Mouse (Mus musculus): ENCODE measurements around the gene Sstr5. TPM values are rescaled to one million over a fixed set of nuclear protein-coding genes. Genes with fewer than 3 reads are reported as not detected.
A peak's percentile ranks its signal among the peaks of the same experiment; 100 is the strongest.

Sstr5 gene
- polyA plus RNA-seq, 1 experiment = not detected

DNA sequence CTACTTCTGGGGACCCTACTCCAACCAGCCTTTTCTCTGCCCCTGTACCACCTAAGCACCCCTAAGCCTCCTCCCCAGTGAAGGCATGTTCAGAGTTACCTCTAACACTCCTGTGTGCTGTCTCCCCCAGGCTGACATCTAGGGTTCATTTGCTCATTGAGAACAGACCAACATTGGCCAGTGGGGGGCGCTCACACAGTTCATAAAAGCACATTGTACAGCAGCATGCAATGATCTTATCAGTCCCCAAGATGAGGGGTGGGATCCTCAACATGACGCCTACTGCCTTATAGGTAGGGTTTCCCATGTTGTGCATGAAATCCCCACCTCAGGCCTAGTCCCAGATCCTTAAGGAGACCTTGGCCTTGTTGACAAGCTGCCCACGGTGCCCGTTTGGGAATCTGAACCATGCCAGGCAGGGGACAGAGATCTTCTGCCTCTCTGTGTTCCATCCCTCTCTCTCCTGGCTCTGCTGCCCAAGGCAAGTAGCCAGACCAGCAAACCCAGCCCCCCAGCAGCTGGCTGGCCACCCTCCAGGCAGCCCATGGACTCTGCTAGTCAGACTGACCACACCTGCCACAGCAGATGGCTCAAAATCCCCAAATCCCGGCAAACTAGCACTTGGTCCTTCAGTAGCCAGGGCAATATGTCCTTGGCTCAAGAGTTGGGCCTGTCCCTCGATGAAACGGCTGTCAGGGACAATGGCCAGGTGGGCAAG, 11.9 kb upstream of the Sstr5 start:
- Histone ChIP-seq H3K27ac (ENCODE audit: control insufficient read depth, insufficient read depth, low read length) (no peak overlapping the region), H3K4me3 (ENCODE audit: control insufficient read depth, insufficient read depth, low read length) (no peak overlapping the region), H3K4me1 (replicated peaks; ENCODE audit: control insufficient read depth, insufficient read depth, low read length) (no peaks in the 10 kb centered on the region), H3K27me3 (ENCODE audit: control insufficient read depth, insufficient read depth, low read length) (no peaks in the 10 kb centered on the region), H3K36me3 (ENCODE audit: control insufficient read depth, insufficient read depth, low read length) (no peaks in the 10 kb centered on the region)
- DNase-seq = peak; percentile 19
- WGBS = 60% methylated on average over 7 of the region's 7 CpGs
- no peak for TF ChIP-seq CTCF (IDR thresholded peaks at IDR 0.05; ENCODE audit: borderline replicate concordance, control insufficient read depth, extremely low read depth, insufficient read depth, low read length, poor library complexity)
- TF ChIP-seq POLR2A (IDR thresholded peaks at IDR 0.05; ENCODE audit: control insufficient read depth, extremely low read depth, insufficient read depth, low read length, poor library complexity) = no peak

GRCm38 (mm10) chr17:25507799-25508198, 10.7 kb upstream of the Sstr5 start:
- H3K4me3 ChIP-seq (ENCODE audit: control insufficient read depth, insufficient read depth, low read length) = no peak overlapping the region
- no peaks in the 10 kb centered on the region for H3K4me1 ChIP-seq (replicated peaks; ENCODE audit: control insufficient read depth, insufficient read depth, low read length)
- H3K27me3 ChIP-seq (ENCODE audit: control insufficient read depth, insufficient read depth, low read length) = no peaks in the 10 kb centered on the region
- no peaks in the 10 kb centered on the region for H3K36me3 ChIP-seq (ENCODE audit: control insufficient read depth, insufficient read depth, low read length)
- peak; percentile 26 for DNase-seq
- no peak overlapping the region for H3K27ac ChIP-seq (ENCODE audit: control insufficient read depth, insufficient read depth, low read length)
- TF ChIP-seq CTCF (IDR thresholded peaks at IDR 0.05; ENCODE audit: borderline replicate concordance, control insufficient read depth, extremely low read depth, insufficient read depth, low read length, poor library complexity) (no peak), POLR2A (IDR thresholded peaks at IDR 0.05; ENCODE audit: control insufficient read depth, extremely low read depth, insufficient read depth, low read length, poor library complexity) (no peak)
- 8% methylated on average over 3 of the region's 3 CpGs for WGBS

DNA sequence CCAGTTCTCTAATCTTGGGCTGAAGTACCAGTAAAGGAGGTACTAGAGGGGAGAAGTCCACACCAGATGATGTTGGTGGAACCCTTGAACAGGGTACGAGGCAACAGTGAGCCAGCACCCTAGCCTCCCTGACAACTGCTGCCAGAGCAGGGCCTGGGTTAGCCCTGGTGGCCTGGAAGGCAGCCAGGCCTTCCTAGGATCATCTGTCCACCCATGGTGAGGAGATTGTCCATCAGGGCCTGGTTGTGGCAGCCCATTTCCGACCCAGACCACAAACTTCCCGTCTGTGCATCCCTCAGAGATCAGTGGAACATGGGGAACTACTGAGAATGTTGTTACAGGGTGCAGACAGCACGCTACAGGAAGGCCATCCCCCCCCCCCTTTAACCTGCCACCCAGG, 5.5 kb upstream of the Sstr5 start:
- Histone ChIP-seq H3K27me3 (ENCODE audit: control insufficient read depth, insufficient read depth, low read length) (no peaks in the 10 kb centered on the region; the same call in 1 of the 2 replicates), H3K36me3 (ENCODE audit: control insufficient read depth, insufficient read depth, low read length) (no peaks in the 10 kb centered on the region), H3K4me3 (ENCODE audit: control insufficient read depth, insufficient read depth, low read length) (no peak overlapping the region), H3K4me1 (replicated peaks; ENCODE audit: control insufficient read depth, insufficient read depth, low read length) (no peaks in the 10 kb centered on the region), H3K27ac (ENCODE audit: control insufficient read depth, insufficient read depth, low read length) (no peak overlapping the region)
- no peak for TF ChIP-seq CTCF (IDR thresholded peaks at IDR 0.05; ENCODE audit: borderline replicate concordance, control insufficient read depth, extremely low read depth, insufficient read depth, low read length, poor library complexity)
- no peak for TF ChIP-seq POLR2A (IDR thresholded peaks at IDR 0.05; ENCODE audit: control insufficient read depth, extremely low read depth, insufficient read depth, low read length, poor library complexity)
- WGBS = 25% methylated on average over 4 of the region's 4 CpGs
- no peak for DNase-seq

GRCm38 (mm10) chr17:25482092-25482491, 15.0 kb downstream of the Sstr5 start:
- Histone ChIP-seq H3K4me3 (ENCODE audit: control insufficient read depth, insufficient read depth, low read length) (no peak overlapping the region), H3K36me3 (ENCODE audit: control insufficient read depth, insufficient read depth, low read length) (no peaks in the 10 kb centered on the region), H3K27me3 (ENCODE audit: control insufficient read depth, insufficient read depth, low read length) (no peaks in the 10 kb centered on the region), H3K4me1 (replicated peaks; ENCODE audit: control insufficient read depth, insufficient read depth, low read length) (no peaks in the 10 kb centered on the region), H3K27ac (ENCODE audit: control insufficient read depth, insufficient read depth, low read length) (no peak overlapping the region)
- TF ChIP-seq POLR2A (IDR thresholded peaks at IDR 0.05; ENCODE audit: control insufficient read depth, extremely low read depth, insufficient read depth, low read length, poor library complexity) (no peak), CTCF (IDR thresholded peaks at IDR 0.05; ENCODE audit: borderline replicate concordance, control insufficient read depth, extremely low read depth, insufficient read depth, low read length, poor library complexity) (no peak)
- WGBS = 93% methylated on average over 6 of the region's 6 CpGs
- no peak for DNase-seq

DNA sequence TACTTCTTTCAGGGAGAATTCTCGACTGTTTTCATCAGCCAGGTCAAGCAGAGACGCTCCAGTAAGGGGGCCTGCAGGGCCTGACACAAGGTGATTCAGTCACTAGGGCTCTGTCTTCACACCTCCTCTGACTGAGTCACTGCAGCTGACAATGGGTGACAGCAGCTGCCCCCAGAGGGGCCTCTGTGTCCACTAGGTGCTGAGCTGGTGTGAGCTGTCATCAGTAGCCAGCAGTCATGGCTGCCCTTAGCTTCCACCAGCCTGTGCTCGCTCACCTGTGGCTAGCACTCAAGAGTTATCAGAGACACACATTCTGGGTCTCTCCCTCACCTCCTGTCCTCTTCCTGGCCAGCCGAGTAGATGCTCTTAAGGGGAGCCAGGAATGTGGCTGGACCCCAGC, 16.3 kb downstream of the Sstr5 start:
- Histone ChIP-seq H3K4me1 (replicated peaks; ENCODE audit: control insufficient read depth, insufficient read depth, low read length) (no peaks in the 10 kb centered on the region), H3K27ac (ENCODE audit: control insufficient read depth, insufficient read depth, low read length) (no peak overlapping the region), H3K36me3 (ENCODE audit: control insufficient read depth, insufficient read depth, low read length) (no peaks in the 10 kb centered on the region), H3K4me3 (ENCODE audit: control insufficient read depth, insufficient read depth, low read length) (no peak overlapping the region), H3K27me3 (ENCODE audit: control insufficient read depth, insufficient read depth, low read length) (no peaks in the 10 kb centered on the region)
- no peak for DNase-seq
- WGBS = 47% methylated on average over 4 of the region's 4 CpGs
- TF ChIP-seq POLR2A (IDR thresholded peaks at IDR 0.05; ENCODE audit: control insufficient read depth, extremely low read depth, insufficient read depth, low read length, poor library complexity) (no peak), CTCF (IDR thresholded peaks at IDR 0.05; ENCODE audit: borderline replicate concordance, control insufficient read depth, extremely low read depth, insufficient read depth, low read length, poor library complexity) (no peak)

DNA sequence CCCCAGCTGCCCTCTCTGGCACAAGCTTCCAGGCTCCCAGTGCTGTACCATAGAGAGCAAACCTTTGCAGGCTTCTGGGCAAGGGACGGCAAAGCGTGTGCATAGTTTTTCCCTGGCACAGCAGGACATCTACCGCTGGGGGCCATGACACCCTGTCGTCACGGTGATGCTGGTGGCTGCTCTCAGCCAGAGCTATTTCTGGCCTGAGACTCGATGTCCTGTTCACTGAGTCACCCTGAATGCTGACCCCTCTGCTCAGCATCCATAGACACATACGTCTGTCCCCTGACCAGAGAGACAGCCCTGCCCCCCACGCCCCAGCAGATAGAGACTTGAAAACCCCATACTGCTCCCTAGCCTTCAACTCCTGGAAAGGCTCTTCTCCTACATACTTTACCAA, 16.9 kb downstream of the Sstr5 start:
- H3K4me1 ChIP-seq (replicated peaks; ENCODE audit: control insufficient read depth, insufficient read depth, low read length) = no peaks in the 10 kb centered on the region
- no peak overlapping the region for H3K4me3 ChIP-seq (ENCODE audit: control insufficient read depth, insufficient read depth, low read length)
- no peaks in the 10 kb centered on the region for H3K27me3 ChIP-seq (ENCODE audit: control insufficient read depth, insufficient read depth, low read length)
- DNase-seq = no peak
- H3K27ac ChIP-seq (ENCODE audit: control insufficient read depth, insufficient read depth, low read length) = no peak overlapping the region
- 64% methylated on average over 8 of the region's 8 CpGs for WGBS
- no peaks in the 10 kb centered on the region for H3K36me3 ChIP-seq (ENCODE audit: control insufficient read depth, insufficient read depth, low read length)
- no peak for TF ChIP-seq POLR2A (IDR thresholded peaks at IDR 0.05; ENCODE audit: control insufficient read depth, extremely low read depth, insufficient read depth, low read length, poor library complexity)
- TF ChIP-seq CTCF (IDR thresholded peaks at IDR 0.05; ENCODE audit: borderline replicate concordance, control insufficient read depth, extremely low read depth, insufficient read depth, low read length, poor library complexity) = no peak
